Mouse (Mus musculus) left cerebral cortex, adult 9 months (tissue): ENCODE measurements around the gene Tac2.
A peak's percentile ranks its signal among the peaks of the same experiment; 100 is the strongest.

Experiments used
- DNase-seq, 2 experiments: peaks; one replicate each; pipeline ENCODE4 v3.0.0; 2022; ENCODE audit warnings: low spot score in 2 of 2

Gene Tac2

DNA sequence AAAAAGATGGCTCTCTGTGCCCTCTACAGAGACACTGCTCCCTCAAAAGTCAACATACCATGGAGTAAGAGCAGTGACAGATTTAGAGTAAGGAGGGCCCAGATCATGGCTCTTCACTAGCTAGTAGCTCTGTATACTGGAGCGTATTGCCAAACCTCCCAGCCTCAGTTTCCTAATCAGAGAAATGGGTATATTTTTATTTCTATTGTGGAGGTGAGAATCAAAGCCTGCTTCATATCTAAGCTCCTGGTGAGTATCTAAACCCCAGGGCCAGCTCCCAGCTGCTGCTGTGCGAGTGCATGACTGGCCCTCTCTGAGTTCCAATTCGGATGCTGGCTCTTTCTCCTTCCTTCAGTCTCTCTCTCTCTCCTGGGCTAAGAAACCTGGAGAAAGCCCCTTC lies at the start of gene Tac2:
Gene Tac2, plus strand, starts transcription at position 301 of the 400 bp plus-strand sequence.
- DNase-seq: no peak

DNA sequence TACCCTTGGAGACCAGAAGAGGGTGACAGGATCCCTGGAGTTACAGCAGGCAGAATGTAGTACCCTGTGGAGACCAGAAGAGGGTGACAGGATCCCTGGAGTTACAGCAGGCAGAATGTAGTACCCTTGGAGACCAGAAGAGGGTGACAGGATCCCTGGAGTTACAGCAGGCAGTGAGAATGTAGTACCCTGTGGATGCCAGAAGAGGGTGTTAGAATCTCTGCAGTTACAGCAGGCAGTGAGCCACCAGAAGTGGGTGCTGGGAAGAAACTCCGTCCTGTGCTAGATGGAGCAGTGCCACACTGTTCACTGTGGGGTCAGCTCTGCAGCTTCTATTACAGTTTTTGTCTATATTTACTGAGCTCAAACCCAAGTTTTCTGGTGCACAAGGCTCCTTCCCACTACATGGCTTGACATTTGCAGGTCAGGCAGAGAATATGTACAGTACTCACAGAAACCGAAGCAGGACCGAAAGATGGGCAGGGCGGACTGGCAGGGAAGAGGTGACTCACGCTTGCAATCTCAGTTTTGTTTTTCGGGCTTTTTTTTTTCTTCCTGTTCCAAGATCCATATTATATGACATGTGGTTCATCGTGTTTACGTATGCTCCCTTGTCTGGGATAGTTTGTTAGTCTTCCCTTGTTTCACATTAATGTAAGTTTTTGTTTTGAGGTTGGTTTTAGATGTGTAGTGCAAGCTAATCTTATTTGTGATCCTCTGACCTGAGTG lies 49.3 kb upstream of the Tac2 start:
- DNase-seq: peak; percentile 91 to 98

DNA sequence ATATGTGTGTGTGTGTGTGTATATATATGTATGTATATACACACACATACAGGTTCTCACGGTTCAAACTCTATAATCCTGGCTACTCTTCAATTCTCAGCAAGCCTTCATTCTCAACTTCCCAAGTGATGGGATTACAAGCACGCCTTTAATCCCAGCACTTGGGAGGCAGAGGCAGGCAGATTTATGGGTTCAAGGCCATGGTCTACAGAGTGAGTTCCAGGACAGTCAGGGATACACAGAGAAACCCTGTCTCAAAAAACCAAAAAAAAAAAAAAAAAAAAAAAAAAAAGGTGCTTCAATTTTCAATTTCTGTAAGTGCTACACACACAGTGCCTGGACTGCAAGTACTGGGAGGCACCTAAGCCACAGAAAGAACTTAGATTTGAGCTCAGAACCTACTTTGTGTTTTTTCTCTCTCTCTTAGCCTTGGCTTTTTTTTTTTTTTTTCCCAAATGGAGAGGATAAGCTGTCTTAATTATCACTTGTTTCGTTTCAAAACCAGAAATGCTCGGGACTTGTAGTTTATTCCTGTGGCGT lies 48.3 kb upstream of the Tac2 start:
- DNase-seq: no peak

DNA sequence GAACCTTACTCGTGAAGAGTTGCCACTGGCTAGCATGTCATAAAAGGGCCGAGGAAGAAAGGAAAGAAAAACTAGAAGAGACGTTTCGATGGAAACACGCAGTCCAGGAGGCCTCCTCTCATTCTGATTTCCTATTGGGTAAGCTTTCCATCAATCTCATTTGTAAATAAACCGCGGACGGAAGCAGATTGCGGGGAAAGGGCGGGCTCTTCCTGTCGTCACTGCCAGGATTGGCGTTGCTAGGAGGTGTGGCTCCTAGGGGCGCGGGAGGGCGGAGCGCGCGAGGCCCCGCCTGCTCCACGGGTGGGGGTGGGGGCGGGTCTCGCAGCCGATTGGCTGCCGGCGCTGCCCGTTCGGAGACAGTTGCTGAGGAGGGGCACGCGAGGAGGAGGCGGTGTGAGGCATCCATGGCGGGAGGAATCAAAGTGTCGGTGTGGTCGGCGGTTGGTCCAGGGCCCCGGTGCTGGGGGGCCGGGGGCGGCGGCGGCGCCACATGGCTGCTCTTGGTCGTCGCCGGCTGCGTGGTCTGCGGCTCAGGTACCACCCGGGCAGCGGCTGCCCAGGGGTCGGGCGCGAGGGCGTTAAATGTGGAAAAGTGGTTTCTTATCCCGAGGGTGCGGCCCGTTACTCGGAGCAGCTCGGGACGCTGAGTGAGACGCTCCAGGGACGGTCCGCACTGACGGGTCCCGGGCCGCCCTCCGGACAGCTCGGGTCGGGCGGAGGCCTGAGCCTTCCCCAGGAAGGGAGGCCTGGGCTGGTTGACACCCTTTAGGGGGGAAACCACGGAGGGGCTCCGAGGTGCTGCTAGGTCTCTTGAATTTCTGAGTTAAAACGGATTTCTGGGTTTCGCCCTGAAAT lies 47.4 kb upstream of the Tac2 start:
- DNase-seq: peak; percentile 91 to 94

DNA sequence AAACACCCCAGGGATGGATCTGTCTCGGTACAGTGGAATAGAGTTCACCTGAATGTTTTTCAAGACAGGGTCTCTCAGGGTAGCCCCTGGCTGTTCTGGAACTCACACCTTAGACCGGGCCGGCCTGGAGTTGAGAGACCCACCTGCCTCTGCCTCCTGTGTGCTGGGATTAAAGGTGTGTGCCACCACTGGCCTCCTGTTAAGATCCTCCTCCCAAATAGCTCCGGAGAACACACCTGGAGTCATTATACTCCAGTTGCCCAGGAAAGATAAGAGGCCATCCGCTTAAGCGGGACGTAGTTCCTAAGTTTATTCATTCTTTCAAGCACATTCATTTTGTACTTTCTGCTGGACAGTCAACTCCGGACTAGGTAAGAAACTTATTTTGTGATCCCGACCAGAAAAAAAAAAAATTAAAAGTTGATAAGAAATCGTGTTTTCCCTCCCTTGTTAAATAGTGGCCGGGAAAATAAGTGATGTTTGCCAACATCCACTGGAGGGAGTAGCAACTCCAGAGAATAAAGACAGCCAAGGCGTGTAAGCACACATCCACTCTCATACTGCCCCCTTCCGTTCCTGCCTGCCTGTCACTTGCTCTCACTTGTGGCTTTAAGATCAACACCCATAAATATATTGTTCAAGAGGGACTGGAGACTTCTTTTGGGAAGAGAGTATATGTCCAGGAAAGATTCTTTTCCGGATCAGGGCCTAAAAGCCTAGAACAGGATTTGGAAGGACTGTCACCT lies 46.5 kb upstream of the Tac2 start:
- DNase-seq: peak in 1 of 2 experiments; percentile 69

DNA sequence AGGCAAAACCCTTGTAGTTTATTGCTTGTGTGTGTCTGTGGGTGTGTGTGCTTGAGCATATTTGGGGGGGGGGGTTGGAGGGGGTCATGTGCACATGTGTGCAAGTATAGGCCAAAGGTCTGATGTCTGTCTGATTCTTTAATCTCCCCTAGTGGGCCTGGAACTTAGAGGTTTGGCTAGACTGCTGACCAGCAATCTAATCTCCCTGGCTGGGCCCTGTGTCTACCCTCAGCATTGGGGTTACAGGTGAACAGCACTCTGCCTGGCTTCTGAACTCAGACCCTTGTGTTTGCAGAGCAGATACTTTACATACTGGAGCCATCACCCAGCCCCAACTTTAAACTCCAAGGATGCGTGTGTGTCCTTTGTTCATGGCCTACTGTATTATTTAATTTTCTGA lies 45.1 kb upstream of the Tac2 start:
- DNase-seq: no peak

DNA sequence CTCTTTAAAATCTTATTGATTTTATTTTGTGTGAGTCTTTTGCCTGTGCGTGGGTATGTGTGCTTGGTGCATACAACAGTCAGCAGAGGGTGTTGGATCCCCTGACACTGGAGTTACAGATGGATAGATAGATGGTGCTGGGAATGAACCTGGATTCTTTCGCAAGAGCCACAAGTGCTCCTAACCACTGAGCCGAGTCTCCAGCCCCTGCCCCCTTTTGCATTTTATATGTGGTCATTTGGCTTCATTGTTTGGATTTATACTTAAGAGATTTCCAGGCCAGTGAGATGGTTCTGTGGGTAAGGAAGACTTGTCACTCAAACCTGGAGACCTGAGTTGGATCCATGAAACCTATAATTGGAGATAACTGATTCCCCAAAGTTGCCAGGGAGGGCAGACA lies 44.4 kb upstream of the Tac2 start:
- no peak for DNase-seq

DNA sequence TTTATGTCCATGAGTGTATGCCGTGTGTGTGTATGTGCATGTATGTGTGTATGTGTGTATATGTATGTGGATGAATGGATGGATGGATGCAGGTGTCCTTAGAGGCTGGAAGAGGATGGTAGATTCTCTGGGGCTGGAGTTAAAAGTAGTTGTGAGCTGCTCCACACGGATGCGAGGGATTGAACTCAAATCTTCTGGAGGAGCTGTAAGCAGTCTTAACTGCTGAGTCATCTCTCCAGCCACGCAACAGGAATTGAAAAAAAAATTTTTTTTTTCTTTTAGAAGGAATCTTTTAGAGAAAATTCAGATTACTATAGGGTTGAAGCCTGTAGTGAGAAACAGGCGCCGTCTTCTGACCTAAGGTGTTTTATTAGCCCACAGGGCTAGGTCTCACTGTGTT lies 41.4 kb upstream of the Tac2 start:
- no peak for DNase-seq

DNA sequence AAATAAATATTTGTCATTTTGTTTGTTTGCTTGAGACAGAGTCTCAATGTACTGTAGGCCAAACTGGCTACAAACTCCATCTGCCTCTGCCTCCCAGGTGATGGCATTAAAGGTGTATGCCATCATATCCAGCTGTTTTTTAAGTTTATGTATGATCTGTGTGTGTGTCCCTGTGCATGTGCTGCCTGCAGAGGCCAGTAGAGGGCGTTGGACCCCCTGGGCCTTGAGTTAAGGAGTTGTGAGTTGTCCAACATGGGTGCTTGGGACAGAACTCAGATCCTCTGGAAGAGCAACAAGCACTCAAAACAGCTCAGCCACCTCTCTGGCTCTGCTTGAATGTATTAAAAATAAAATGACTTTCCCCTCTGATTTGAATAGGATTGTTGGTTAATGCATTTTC lies 33.2 kb upstream of the Tac2 start:
- DNase-seq: no peak

DNA sequence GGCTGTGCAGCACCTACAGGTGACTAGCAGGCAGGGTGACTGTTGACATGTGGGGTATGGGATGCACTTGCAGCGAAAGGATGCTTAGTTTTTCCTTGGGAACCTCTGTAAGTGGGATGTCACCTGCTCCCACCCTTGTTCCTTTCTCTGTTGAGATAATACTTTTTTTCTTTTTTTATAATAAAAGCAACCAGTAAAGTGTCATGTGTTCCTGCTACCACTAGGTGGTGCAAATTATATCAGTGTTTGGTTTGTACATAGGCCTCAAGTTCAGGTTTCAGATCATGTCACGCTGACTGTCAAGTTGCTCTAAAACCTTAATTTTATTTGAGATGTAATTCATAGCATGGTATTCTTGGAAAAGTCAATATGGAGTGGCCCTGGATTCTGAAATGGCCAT lies 29.6 kb upstream of the Tac2 start:
- no peak for DNase-seq

DNA sequence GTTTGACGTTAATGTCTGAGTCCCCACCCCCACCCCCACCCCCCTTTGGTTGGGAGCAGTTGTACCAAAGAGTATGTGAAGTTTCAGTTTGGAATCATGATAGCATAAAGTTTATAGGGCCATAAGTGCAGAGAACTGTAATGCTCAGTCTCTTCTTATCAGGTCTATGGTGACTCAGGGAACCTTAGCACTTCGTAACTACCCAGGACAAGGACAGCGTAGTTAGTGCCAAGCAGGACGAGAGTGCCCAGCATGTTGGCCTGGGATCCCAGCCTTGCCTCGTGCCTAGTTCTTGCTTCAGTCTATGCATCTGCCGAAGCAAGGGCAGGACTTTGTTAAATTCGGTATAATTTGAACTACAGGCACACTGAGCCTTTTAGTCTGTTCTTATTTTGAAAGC lies 28.5 kb upstream of the Tac2 start:
- no peak for DNase-seq

DNA sequence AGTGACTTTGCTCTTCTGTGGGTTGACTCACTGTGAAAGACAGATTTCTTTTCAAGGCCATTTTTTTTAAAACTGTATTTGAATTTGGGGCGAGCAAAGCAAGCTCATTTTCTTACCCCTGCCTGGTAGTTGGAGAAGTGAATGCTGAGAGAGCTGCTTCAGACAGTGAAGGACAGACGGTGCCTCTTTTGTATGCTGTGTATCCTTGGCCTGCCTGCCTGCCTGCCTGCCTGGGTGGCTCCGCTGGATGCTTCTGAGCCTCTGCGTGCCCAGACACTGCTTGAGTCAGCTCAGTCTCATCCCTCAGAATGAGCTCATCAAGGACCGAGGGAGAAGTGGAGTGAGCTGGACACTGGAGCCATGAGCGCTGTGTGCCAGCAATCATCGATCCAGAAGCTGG lies 25.3 kb upstream of the Tac2 start:
- no peak for DNase-seq

DNA sequence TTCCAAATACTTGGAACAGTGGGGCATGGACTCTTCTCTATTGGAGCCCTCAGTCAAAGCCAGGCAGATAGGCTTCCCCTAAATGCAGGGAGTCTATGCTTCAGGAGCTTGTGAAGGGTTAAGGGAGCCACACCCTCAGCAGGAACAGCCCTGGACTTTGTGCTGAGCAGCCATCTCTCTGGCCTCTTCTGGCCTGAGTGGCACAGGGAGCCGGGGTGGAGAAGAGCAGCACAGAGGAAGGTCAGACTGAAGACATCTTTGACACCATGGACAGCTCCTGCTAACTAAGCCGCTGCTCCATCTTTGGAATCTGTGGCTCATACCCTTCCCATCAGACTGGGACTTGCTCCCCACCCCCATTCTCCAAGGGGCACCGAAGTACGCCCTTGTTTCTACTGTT lies 21.0 kb upstream of the Tac2 start:
- no peak for DNase-seq

DNA sequence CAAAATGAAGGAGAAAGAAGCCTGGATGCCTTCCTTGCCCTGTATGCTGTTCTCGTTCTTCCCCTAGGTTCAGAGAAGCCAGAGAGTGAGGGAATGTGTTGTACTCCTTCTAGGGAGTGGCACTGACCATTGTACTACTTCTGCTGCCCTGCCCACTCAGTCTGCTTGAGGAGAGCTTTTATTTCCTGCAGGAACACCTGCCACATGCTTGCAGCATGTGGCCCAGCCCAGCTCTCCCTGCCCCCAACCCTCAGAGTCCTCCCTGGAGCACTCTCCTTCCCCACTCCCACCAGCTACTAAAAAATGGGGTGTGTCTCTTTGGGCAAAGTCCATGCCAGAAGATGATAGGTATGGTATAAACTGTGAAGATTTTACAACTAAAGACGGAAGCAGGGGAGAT lies 20.0 kb upstream of the Tac2 start:
- DNase-seq: no peak

DNA sequence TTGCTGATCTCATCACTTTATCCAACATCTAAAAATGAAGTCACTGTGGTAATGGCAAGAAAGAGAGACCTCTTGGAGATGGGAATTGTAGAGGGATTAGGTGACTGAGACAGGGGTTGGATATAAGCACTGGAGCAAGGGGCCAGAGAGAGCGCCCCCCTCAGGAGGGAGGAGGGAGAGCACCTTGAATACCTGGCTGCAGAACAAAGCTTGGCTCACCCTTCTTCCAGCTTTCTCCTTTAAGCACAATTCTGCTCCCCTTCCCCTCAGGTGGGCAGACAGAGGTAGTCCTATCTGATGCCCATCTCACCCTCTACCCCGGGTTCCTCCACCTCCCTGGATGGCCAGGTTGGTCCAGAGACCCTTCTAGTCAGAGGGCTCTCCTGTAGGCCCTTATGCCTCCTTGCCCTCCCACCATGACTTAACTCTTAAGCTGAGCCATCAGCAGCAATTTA lies 19.5 kb upstream of the Tac2 start, which contains the start of gene Myo1a:
Gene Myo1a, plus strand, starts transcription at position 405 of the 455 bp plus-strand sequence.
- DNase-seq: no peak

DNA sequence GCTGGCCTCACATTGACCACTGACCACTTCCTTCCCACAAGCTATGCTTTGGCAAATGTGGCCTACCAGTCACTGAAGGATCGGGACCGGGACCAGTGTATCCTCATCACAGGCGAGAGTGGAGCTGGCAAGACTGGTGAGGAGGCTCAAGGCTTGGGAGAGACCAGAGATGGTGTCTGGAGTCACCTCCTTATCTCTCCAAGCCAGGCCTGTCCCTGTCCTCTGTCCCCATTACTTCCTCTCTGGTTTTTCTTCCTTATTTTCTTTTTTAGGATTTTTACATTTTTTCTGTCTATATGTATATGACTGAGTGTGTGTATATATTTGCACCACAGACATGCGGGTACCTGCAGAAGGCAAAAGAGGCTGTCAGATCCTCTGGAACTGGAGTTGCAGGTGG lies 18.5 kb upstream of the Tac2 start:
- DNase-seq: no peak

DNA sequence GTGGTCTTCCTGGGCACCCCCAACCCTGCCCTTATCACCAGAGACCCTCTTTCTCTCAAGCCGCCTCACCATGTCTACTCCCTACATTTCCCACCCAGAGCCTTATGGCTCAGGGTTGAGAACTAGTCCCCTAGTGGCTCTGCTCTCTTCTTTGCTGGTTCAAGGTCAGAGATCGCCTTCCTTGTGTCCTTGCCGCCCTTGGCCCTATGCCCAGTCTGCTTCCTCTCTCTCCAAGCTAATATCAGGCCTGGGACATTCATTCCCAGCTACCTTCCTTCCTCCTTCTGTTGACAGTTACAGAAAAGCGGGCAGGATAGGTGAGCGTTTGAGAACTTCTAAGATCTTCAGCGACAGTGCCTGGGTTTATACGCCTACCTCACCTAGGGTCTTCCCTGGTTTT lies 16.6 kb upstream of the Tac2 start:
- DNase-seq: no peak

DNA sequence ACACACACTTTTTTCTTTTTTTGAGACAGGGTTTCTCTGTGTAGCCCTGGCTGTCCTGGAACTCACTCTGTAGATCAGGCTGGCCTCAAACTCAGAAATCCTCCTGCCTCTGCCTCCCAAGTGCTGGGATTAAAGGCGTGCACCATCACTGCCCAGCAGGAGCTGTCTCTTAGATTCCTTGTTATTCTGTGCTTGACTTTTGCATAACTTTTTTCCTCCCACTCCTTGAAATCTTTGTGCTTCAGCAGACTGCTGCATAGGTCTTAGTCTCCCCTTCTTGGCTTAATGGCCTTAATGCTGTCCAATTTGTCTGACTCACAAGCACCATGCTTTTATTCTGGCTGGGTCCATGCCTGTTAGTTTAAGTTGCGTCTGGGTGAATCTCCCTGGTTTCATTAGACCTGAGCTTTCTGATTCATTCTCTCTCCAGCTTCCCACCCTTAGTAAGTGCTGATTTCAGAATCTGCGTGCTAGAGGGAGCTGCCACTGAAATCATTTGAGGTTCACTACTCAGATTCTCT lies 15.4 kb upstream of the Tac2 start:
- DNase-seq: no peak

DNA sequence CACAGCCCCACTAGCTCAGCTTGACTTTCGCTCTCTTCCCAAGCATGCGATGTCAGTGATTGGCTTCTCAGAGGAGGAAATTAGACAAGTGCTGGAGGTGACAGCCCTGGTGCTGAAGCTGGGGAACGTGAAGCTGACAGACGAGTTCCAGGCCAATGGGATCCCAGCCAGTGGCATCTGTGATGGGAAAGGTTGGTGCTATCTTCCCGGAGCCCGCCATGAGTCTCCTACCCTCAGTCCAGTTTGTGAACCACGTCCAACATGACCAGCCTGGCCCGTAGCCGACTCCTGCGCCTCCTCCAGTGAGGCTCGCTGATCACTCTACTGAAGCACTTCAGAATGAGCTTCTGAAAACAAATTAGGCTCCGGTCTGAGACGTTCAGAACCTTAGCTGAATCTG lies 13.9 kb upstream of the Tac2 start:
- no peak for DNase-seq

DNA sequence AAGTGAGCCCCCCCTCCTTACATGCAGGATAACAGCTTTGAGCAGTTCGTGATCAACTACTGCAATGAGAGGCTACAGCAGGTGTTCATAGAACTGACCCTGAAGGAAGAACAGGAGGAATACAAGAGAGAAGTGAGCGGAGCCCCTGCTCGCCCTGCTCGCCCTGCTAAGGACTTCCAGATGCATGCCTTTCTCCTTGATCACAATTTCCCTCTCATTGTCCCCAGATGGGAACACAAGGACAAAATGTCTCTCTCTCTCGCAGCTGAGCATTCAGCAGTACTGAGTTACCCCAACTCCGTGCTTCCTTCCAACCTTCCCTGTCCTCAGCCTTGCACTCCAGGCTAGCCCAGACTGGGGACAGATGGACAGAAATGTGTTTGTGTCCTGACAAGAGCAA lies 11.5 kb upstream of the Tac2 start:
- no peak for DNase-seq

DNA sequence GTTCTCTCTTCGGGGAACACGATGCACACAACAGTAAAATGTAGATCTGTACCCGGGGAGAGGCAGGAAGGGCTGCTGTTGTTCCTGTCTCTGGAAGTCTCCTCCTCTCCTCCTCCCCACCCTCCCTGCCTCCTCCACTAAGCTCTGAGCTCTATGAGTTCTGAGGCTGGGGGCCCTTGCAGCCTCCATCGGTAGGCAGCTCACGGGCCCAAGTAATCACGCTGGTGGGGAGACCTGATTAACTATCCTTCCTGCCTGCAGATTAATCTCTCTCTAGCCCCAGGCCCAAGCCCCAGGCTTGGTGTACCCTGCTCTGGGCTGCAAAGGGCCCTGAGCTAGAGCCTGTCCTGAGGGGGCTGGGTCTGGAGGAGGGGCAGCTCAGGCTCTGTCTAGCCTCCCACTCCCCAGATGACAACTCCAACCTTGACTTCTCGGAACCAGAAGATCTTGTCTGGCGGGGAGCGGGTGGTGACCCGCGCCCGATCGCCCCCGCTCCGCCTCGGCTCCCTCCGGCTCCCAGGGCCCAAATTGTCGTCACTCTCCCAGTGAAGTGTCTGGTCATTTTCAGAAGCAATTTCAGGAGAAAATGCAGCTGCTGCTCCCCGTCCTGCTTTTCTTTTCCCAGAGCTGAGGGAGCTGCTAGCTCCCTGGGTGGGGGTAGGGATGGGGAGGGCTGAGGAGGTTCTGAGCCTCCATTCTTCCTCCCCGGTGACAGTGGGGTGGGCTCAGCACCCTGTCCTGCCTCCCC lies 2.4 kb upstream of the Tac2 start:
- DNase-seq: no peak
